In genomic region chr16:25736912-25737311, GRCm38 (mm10) we compare ENCODE assay signal across 12 mouse cellular contexts. TPM values are rescaled to one million over a fixed set of nuclear protein-coding genes. Genes with fewer than 3 reads are reported as not detected.
"Had no signal": no experiment of that assay in that cellular context is flagged by ENCODE, and none has a peak within 500 bp of the region (broad histone marks: within the 10 kb centered on the region; RNA-seq: fewer than 3 reads in every experiment).

No protein-coding gene starts in this region.

- H3K4me3 ChIP-seq: layer of hippocampus, adult 2 months; limb, embryonic 13.5 days; myocyte; neural tube, embryonic 15.5 days had no signal

- H3K27me3 ChIP-seq: limb, embryonic 13.5 days; neural tube, embryonic 15.5 days had no signal

- H3K9ac ChIP-seq: limb, embryonic 13.5 days; liver, embryonic 14.5 days; neural tube, embryonic 15.5 days had no signal

- DNase-seq: kidney, postnatal 10 days; kidney, postnatal 4 days; left cerebral cortex, postnatal 4 days; lung, adult 18-20 months; thymus, postnatal 36 days had no signal

- H3K36me3 ChIP-seq: limb, embryonic 13.5 days; neural tube, embryonic 15.5 days had no signal

- H3K27ac ChIP-seq: liver, embryonic 14.5 days; neural tube, embryonic 15.5 days had no signal

- H3K9me3 ChIP-seq: limb, embryonic 13.5 days; neural tube, embryonic 15.5 days had no signal

- H3K4me1 ChIP-seq: neural tube, embryonic 15.5 days had no signal

- H3K4me2 ChIP-seq: limb, embryonic 13.5 days; neural tube, embryonic 15.5 days had no signal

RNA-seq across cellular contexts. Expression of gene Trp63, which starts 53.3 kb away (rescaled TPM):
- total RNA-seq: liver, adult 2 months; megakaryocyte-erythroid progenitor cell, adult 5-6 weeks had no signal
- polyA plus RNA-seq: liver, adult 2 months had no signal
